Mouse (Mus musculus) G1E (cell line): ENCODE data around the gene Pank2. TPM values are rescaled to one million over a fixed set of nuclear protein-coding genes. Genes with fewer than 3 reads are reported as not detected.
"Not testable (repeated sequence)": the region's sequence is repeated elsewhere in the genome, so short reads cannot be mapped to it uniquely, and the experiment has no call there.

Source experiments
- ATAC-seq: 2 replicates; pipeline ENCODE4 v1.8.0; 2016; ENCODE audit warnings: mild to moderate bottlenecking; ENCODE audit not compliant: insufficient number of reproducible peaks, poor library complexity, low FRiP score, severe bottlenecking; ENCODE audit errors: extremely low read depth
- DNase-seq: peaks from one replicate; pipeline ENCODE4 v3.0.0; 2012; ENCODE audit warnings: low spot score
- H3K27me3 ChIP-seq: 2 replicates; pipeline ENCODE4 v1.6.1; 2012; ENCODE audit warnings: mild to moderate bottlenecking, low read length, inconsistent platforms; ENCODE audit not compliant: insufficient read depth
- H3K36me3 ChIP-seq: replicated peaks from 2 replicates; pipeline ENCODE3; 2012; ENCODE audit warnings: mild to moderate bottlenecking, inconsistent platforms
- H3K4me1 ChIP-seq: 2 replicates; pipeline ENCODE4 v1.6.1; 2012; ENCODE audit warnings: low read depth, low read length, inconsistent platforms, mixed read lengths; ENCODE audit not compliant: insufficient read depth
- H3K4me3 ChIP-seq: 2 replicates; pipeline ENCODE4 v1.5.1; 2012; ENCODE audit warnings: low read depth, mild to moderate bottlenecking, inconsistent platforms, low read length, moderate library complexity, mixed read lengths
- H3K9me3 ChIP-seq: replicated peaks from 2 replicates; pipeline ENCODE4 v1.6.1; 2012; ENCODE audit warnings: inconsistent platforms
- CTCF ChIP-seq: IDR thresholded peaks from 2 replicates; pipeline ENCODE4 v1.5.1; 2012; ENCODE audit warnings: low read depth, low read length, inconsistent platforms, mixed read lengths
- GATA1 ChIP-seq: IDR thresholded peaks from 2 replicates; pipeline ENCODE4 v1.6.1; 2012; ENCODE audit warnings: borderline replicate concordance, low read length, inconsistent platforms, mixed read lengths
- GATA2 ChIP-seq: IDR thresholded peaks from 2 replicates; pipeline ENCODE4 v1.6.1; 2012; ENCODE audit warnings: low read depth, low read length, inconsistent platforms, borderline replicate concordance
- POLR2AphosphoS5 ChIP-seq: IDR thresholded peaks from 2 replicates; pipeline ENCODE4 v1.6.1; 2012; ENCODE audit warnings: low read depth, low read length, inconsistent platforms; ENCODE audit not compliant: insufficient replicate concordance
- TAL1 ChIP-seq: conservative IDR thresholded peaks from 2 replicates; pipeline ENCODE4 v1.6.1; 2012; ENCODE audit warnings: low read depth, low read length, inconsistent platforms, mixed read lengths
- polyA plus RNA-seq: library from polyadenylated mRNA; stranded (reverse); fragments of >175 nt; gene quantifications from 2 replicates; pipeline ENCODE4 v1.2.3, GENCODE M21; 2012
- total RNA-seq, 2 experiments: library from RNA; stranded (forward) in 1 of 2; stranded (reverse) in 1 of 2; fragments of 200-1000 nt in 1 of 2; fragments of >200 nt in 1 of 2; fragmentation: Nextera tagmentation in 1 of 2; gene quantifications; 2 replicates each; pipeline ENCODE4 v1.2.3; 2014 to 2017

Gene Pank2
- total and polyA plus RNA-seq, 3 experiments, result 14.9 to 101 (median 53.3) TPM

DNA sequence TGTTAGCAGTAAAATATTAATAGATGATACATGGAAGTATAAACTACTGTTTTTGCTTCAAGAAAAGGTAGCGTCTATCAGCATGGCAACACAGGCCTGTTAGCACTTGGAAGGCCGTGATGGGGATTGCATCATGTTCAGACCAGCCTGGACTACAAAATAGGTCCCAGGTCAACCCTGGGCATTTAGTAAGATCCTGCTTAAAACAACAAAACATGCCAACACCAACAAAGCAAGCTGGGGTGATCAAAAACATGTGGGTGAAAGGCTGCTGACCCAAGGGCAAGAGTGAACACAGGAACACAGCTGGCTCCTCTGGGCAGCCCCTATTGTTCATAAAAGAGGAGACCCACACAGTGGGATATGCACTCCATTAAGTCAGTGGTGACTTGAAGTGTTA, 45.5 kb downstream of the Pank2 start:
- no peak overlapping the region for H3K4me3 ChIP-seq
- ATAC-seq (no peak), DNase-seq (no peak)
- TF ChIP-seq CTCF, result no peak
- no peak for TF ChIP-seq POLR2AphosphoS5
- TF ChIP-seq TAL1, result no peak
- no peak for TF ChIP-seq GATA1
- TF ChIP-seq GATA2, result no peak
- no peaks in the 10 kb centered on the region; the same call in 1 of the 2 replicates for H3K4me1 ChIP-seq
- peaks cover 5% of the 10 kb centered on the region for H3K27me3 ChIP-seq
- H3K9me3 ChIP-seq, result no peaks in the 10 kb centered on the region
- H3K36me3 ChIP-seq, result no peaks in the 10 kb centered on the region

GRCm38 (mm10) chr2:131309296-131309695, 47.0 kb downstream of the Pank2 start:
- no peak overlapping the region for H3K4me3 ChIP-seq
- DNase-seq, result no peak
- TF ChIP-seq GATA1, result no peak
- TF ChIP-seq CTCF, result no peak
- TF ChIP-seq POLR2AphosphoS5, result no peak
- TF ChIP-seq GATA2, result no peak
- no peak for TF ChIP-seq TAL1

DNA sequence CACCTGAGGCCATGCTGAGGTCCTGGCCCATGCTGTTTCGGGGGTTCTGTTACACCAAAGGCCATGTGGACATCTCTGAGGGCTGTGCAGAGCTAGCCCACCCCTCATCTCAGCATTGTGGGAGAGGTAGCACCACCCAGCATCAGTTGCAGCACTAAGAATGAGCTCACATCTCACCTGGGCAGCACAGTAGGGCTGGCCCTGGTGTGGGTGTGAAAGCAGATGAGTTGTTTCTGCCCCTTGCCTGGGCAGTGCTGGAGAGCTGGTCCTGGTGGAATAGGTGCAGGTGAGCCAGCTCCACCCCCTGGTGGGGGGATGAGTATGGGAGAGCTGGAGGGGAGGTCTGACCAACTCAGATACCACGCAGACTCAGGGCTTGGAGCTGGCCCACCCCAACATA, 53.9 kb downstream of the Pank2 start:
- H3K36me3 ChIP-seq, result no peaks in the 10 kb centered on the region
- no peak overlapping the region for H3K4me3 ChIP-seq
- H3K9me3 ChIP-seq, result no peaks in the 10 kb centered on the region
- TF ChIP-seq CTCF, result no peak
- TF ChIP-seq POLR2AphosphoS5, result no peak
- no peak for TF ChIP-seq GATA1
- no peak for TF ChIP-seq TAL1
- no peak for TF ChIP-seq GATA2
- no peak for ATAC-seq
- H3K27me3 ChIP-seq, result peaks cover 23% of the 10 kb centered on the region
- DNase-seq, result no peak
- no peaks in the 10 kb centered on the region for H3K4me1 ChIP-seq

More at GRCm38 (mm10) chr2:131309296-131309695, 47.0 kb downstream of the Pank2 start:
- Histone ChIP-seq H3K36me3 (no peaks in the 10 kb centered on the region), H3K4me1 (no peaks in the 10 kb centered on the region; the same call in 1 of the 2 replicates), H3K27me3 (peaks cover 7% of the 10 kb centered on the region), H3K9me3 (no peaks in the 10 kb centered on the region)
- no peak for ATAC-seq

GRCm38 (mm10) chr2:131319401-131319800, 57.1 kb downstream of the Pank2 start:
- no peaks in the 10 kb centered on the region for H3K4me1 ChIP-seq
- DNase-seq, result no peak
- no peak overlapping the region for H3K4me3 ChIP-seq
- ATAC-seq, result no peak
- no peak for TF ChIP-seq GATA2
- TF ChIP-seq CTCF, result no peak
- TF ChIP-seq POLR2AphosphoS5, result no peak
- no peak for TF ChIP-seq GATA1
- no peak for TF ChIP-seq TAL1
- no peaks in the 10 kb centered on the region for H3K36me3 ChIP-seq
- H3K27me3 ChIP-seq, result peaks cover 20% of the 10 kb centered on the region
- H3K9me3 ChIP-seq, result no peaks in the 10 kb centered on the region

DNA sequence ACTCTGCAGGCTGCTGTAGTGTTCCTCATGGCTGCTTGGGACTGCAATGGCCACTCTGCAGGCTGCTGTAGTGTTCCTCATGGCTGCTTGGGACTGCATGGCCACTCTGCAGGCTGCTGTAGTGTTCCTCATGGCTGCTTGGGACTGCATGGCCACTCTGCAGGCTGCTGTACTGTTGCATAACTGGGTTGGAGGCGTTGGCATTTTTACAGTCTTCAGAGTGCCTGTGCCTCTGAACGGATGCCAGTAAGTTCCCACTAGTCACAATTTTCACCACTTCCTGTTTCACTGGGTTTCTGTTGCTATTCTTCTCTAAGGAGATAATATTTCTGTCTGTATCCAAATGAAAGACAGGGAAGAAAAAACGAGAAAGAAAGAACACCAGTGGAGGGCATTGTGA, 58.9 kb downstream of the Pank2 start:
- not testable (repeated sequence) for H3K9me3 ChIP-seq, H3K4me3 ChIP-seq, ATAC-seq, DNase-seq, H3K4me1 ChIP-seq, H3K36me3 ChIP-seq
- H3K27me3 ChIP-seq, result peaks cover 13% of the 10 kb centered on the region

GRCm38 (mm10) chr2:131323675-131324074, 61.4 kb downstream of the Pank2 start:
- no peak for ATAC-seq
- no peaks in the 10 kb centered on the region for H3K4me1 ChIP-seq
- no peaks in the 10 kb centered on the region for H3K36me3 ChIP-seq
- no peak for DNase-seq
- H3K9me3 ChIP-seq, result no peaks in the 10 kb centered on the region
- peaks cover 6% of the 10 kb centered on the region for H3K27me3 ChIP-seq
- TF ChIP-seq CTCF (no peak), GATA2 (no peak), TAL1 (no peak), GATA1 (no peak), POLR2AphosphoS5 (no peak)
- H3K4me3 ChIP-seq, result no peak overlapping the region

GRCm38 (mm10) chr2:131326044-131326443, 63.7 kb downstream of the Pank2 start:
- DNase-seq (no peak), ATAC-seq (no peak)
- Histone ChIP-seq H3K27me3 (peaks cover 6% of the 10 kb centered on the region; the same call in 1 of the 2 replicates), H3K36me3 (no peaks in the 10 kb centered on the region), H3K4me3 (no peak overlapping the region), H3K9me3 (no peaks in the 10 kb centered on the region), H3K4me1 (no peaks in the 10 kb centered on the region)
- no peak for TF ChIP-seq TAL1
- no peak for TF ChIP-seq POLR2AphosphoS5
- TF ChIP-seq GATA1, result no peak
- no peak for TF ChIP-seq CTCF
- no peak for TF ChIP-seq GATA2
